Mouse (Mus musculus): ENCODE results near the gene Pycr1.

The Pycr1 gene

GRCm38 (mm10) chr11:120626785-120627467 lies 16.6 kb downstream of the Pycr1 start:
- DNase-seq (ENCODE audit: low read depth), result no peak

DNA sequence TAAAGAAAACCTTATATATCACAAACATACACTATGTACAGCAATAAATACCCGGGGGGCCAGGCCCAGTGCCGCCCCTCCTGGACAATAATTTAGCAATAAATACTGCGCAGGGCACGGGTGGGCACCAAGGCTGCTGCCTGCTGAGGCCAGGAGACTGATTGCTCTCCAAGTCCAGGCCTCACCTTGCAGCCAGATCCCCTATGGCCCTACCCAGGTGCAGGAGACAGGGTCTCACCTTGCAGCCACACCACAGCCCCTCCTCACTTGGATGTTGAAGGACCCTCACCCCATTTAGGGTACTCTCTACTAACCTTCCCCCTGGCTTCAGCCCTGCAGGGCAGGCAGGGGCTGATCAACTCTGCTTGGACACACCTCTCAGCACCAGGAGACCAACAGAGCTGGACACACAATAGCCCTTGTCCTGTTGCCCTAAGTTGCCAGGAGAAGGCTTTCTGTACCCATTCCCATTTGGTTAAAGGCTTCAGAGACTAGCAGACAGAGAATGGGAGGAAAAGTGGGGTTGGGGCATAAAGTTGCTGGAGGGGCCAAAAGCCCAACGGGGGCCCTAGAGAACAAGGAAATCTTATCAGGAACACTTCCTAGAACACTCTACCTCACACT lies 18.3 kb downstream of the Pycr1 start, which contains the start of gene Sirt7:
TSS of gene Sirt7 (minus strand) at position 89 of the 624 bp plus-strand sequence.
- DNase-seq (ENCODE audit: low read depth), result no peak

- no peak for DNase-seq (ENCODE audit: low read depth)
These were observed 18.9 kb downstream of the Pycr1 start for GRCm38 (mm10) chr11:120624680-120625111.

GRCm38 (mm10) chr11:120623961-120624679 lies 19.4 kb downstream of the Pycr1 start:
- DNase-seq (ENCODE audit: low read depth), result no peak

- DNase-seq (ENCODE audit: low read depth), result no peak
These were observed 20.8 kb downstream of the Pycr1 start for GRCm38 (mm10) chr11:120622805-120623204.

GRCm38 (mm10) chr11:120620195-120620594 lies 23.4 kb downstream of the Pycr1 start:
- no peak for DNase-seq (ENCODE audit: low read depth)

DNA sequence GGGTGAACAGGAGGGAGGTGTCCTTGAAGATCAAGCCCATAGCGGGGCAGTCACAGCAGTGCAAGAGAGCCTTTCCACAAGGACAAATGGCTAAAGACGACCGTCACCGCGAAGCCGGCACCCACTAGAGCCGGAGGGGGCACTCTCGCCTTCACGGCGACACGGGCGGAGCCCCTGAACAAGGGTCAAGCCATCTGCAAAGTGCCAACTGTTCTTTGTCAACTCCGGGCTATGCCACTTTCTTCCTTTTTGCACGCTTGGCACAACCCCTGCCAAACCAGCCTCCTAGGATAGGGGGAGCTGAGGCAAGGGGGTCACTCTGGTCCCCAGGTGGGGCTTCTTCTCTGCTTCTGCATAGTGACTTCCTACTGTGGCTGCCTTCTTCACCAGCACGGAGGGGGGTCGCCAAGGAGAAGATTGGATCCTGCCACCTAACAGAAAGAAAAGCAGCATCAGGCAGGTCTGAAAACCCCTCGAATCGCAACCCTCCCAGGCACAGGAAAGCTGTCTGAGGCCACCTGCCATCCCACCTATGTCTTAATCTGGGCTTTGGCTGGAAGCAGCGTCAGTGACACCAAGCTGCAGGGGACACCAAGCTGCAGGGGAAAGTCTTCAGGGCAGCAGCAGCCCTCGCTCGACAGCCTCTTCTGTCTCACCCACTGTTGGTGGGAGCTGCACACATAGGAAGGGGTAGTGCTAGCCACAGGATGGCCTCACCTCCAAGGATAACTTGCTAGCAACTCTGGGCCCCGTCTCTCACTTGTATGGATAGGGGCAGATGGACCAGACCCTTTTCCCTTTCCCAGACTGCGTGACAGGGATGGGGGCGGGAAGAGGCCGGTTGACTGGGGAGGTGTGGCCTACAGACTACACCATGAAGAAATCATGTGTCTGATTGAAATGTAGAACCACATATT lies 24.7 kb downstream of the Pycr1 start:
- DNase-seq (ENCODE audit: low read depth), result no peak

DNA sequence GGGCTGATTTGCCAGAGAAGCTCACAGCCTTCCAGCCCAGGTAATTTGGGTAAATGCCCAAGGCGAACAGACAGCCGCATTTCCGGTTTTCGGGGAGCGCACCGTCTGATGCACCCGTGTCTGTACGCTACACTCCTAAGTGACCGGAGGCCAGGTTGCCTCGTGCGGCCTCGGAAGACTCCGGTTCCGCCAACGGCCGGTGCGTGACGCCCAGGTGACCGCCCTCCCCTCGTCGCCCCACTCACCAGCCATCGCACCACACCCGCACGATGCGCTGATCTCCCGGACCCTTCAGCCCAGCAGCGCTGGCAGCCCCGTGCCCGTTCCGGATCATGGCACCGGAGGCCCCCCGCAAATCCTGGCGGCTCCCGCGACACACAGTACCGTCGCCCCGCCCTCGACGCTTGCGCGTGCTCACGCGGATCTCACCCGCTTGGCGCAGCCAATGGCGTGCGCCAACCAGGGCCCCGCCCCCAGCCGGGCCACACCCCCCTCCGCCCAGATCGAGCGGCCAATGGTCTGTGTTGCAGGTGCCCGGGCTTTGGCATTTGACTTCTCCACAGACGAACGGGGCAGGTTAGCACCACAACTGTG lies 26.0 kb downstream of the Pycr1 start, which contains the start of gene Pcyt2:
TSS of gene Pcyt2 (minus strand) at position 418 of the 594 bp plus-strand sequence.
- peak; percentile 92 for DNase-seq (ENCODE audit: low read depth)

DNA sequence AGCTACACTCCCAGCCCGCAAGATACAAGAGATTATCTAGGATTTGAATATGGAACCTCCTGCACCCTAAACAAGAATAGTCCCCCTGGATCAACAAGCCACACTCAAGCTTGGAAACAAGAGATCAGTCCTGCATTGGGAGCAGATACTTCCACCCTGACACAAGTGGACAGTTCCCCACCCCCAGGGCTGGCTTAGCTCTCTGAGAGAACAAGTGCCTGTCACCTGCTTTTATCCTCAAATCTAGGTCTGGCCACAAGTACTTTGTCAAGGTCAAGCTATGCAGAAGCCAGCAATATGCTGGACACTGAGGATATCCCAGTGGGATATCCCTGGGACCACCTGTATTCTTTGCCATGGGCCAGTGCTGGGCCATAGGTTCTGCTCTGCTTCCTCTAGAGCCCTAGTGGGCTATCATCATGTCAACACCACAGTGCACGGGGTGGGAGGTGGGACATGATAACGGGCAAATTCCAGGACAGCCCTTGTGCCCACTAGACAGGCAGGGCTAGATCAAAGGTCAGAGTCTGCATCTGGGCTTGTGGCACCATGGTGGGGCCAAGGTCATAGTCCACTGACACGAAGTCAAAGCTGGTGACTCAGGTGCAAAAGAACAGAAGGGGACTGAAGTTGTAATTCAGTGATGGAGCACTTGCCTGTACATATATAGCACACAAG lies 26.8 kb downstream of the Pycr1 start:
- DNase-seq (ENCODE audit: low read depth), result no peak

- no peak for DNase-seq (ENCODE audit: low read depth)
These were observed 27.9 kb downstream of the Pycr1 start for GRCm38 (mm10) chr11:120615606-120616203.

GRCm38 (mm10) chr11:120615167-120615566 lies 28.4 kb downstream of the Pycr1 start:
- DNase-seq (ENCODE audit: low read depth), result no peak

DNA sequence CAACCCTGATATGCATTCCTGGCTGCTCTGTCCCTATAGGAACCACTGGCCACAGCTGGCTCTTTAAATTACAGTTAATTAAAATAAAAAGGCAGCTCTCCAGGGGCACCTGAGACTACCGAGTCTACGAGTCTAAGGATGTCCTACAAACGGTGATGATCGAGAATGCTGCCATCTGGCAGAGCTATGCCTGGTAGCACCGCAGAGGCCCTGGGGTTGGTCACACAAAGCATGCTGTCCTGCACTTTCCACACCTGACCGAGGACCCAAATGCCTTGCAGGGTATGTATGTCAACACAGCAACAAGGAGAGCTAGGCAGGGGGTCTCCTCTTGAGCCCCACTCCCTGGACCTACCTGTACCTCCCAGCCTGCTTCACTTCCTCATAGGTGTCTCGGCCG lies 29.6 kb downstream of the Pycr1 start:
- no peak for DNase-seq (ENCODE audit: low read depth)

DNA sequence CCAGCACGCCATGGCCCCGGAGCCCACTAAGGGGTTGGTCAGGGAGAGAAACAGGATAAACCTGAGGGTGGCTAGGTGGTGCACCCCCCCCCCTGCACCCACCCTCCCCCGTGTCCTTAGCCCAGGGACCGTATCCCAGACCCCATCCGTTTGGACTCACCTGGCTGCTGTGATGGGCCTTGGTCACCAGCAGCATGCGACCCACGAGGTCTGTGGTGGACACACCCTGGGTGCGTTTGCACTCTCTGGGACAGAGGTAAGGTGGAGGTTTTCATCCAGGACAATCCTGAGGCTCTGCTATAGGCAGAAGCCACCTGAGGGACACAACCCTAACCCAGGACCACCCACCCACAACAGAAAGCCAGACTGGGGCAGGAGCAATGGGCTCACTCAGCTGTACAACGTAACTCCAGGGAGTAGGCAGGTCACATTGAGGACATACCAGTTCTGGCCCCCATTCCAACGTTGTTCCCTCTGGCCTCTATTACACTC lies 30.0 kb downstream of the Pycr1 start:
- DNase-seq (ENCODE audit: low read depth), result no peak

DNA sequence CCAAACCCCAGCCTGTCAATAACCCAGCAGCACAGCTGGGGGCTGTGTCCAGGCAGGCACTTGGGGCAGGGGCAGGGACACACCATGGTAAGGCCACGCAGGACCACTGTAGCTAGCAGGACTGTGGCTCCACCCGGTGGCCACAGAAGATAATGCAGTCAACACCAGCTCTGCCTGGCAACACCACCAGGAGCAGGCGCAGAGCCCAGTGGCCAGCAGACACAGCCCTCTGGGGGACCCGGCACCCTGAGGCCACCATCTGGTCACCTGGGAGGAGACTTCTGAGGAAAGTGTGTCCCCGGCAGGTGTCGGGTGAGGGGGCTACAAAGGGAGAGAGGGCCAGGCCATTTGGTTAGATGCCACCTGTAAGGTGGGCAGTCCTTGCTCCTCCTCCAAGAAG lies 30.8 kb downstream of the Pycr1 start:
- DNase-seq (ENCODE audit: low read depth), result no peak

DNA sequence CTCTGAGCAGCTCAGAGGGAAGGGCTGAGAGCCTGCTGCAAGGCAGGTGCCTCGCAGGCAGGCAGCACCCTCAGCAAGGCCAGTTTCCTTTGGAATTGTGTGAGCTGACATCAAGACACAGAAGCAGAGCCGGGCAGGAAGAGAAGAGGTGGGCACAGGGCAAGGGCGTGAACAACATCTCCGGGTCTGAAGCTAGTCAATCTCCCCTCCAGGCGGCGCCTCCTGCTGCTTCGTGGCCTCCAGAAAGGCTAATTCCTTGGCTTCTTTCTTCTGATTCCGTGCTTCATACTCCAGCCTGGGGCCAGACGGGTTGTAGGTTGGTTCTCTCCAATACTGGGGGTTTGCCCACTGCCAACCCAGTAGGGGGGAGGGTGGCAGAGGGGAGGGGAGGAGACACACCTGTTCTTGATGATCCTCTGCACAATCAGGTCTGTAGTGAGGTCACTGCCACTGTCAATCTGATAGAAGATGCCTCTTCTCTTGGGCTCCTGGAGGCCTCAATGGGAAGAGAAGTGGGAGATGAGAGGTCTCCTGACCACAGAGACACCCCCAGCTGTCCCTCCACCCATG lies 33.0 kb downstream of the Pycr1 start:
- DNase-seq (ENCODE audit: low read depth), result no peak

GRCm38 (mm10) chr11:120609250-120609649 lies 34.3 kb downstream of the Pycr1 start:
- no peak for DNase-seq (ENCODE audit: low read depth)

DNA sequence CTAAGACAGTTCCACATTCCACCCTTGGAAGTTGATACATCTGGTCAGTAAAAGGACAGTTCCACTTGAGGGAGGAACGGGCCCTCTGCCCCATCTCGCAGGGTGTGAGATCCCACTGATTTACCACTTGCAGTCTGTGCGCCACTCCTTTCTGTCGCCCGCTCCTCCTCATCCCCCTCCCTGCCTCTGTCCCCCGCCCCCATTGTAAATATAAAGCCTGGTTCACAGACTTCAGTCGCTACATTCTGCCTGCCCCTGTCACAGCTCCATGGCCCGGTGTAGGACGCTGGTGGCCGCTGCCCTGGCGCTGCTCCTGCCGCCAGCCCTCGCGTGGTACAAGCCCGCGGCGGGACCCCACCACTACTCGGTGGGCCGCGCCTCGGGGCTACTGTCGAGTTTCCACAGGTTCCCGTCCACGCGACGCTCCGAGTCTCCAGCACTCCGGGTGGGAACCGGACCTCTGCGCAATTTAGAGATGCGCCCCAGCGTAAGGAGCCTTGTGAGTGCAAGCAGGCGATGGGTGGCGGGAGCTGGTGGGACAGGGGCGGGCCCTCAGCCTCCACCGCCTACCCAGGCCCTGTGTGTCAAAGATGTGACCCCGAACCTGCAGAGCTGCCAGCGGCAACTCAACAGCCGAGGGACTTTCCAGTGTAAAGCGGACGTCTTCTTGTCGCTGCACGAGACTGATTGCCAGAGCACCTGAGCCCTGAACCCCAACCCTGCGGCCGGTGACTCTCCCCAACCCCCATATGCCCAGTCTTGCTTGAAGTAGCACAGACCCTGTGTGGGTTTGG lies 35.1 kb downstream of the Pycr1 start, which contains the start of gene Npb:
TSS of gene Npb (plus strand) at position 237 of the 794 bp plus-strand sequence.
- no peak for DNase-seq (ENCODE audit: low read depth)

DNA sequence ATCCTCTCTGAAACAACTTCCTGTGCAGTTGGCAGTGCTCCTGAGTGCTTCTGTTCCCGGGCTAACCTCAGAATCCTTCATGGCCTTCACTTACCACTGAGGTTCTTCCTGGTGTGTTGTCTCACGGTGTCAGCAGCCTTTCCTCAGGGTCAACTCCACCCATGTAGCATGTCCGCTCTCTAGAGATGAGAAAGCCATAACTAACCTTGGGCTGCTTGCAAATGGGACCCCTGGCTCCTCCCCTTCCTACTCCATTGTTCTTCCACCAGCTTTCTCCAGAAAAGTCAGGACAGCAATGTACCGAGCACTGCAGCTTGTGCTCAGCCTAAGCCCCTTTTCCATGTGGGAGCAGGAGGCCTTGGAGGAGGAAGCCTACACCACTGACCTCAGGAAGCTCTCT lies 36.8 kb downstream of the Pycr1 start:
- DNase-seq (ENCODE audit: low read depth), result no peak

GRCm38 (mm10) chr11:120605667-120606066 lies 37.9 kb downstream of the Pycr1 start:
- DNase-seq (ENCODE audit: low read depth), result no peak
